Mouse (Mus musculus) liver (tissue): ENCODE data around the gene Olfr918.

Source experiments
- DNase-seq: peaks from one replicate; pipeline ENCODE4 v3.0.0-alpha.2; 2020; ENCODE audit warnings: mixed read lengths

Gene Olfr918

DNA sequence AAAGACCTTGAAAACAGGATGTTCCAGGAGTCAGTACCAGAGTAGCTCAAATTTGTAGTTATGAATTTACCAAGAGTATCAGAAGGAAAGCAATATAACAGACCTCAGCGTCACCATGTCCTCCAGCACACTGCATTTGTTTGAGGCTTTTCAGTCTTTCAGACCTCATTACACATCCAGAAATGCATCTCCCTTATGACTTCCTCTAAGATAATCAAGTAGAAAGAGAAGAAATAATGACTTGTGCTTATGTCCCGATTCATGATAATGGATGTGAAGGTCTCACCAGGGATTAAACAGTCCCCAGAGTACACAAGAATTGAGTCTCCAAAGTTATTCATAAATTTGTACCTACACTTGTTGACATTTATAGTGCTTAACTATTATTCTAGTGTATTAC lies at the start of gene Olfr918:
Olfr918 (minus strand) TSS at position 101 of the 400 bp plus-strand sequence.
- no peak for DNase-seq

DNA sequence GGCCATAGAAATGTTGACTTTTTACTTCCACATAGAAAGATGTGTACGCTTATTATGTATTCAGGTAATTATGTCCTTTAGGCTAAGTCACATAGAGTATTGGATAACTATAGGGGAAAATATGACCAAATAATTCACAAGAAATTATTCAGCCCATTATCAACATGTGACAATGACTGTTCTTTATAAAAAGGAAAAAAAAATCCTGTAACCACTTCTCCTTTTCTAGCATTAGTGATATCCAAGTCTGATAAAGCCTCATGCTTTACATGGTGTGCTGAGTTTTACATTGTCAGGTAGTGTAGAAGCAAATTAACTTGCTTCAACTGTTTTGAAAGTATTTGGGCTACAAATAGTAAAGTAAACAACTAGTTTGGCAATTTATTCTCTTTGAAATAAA lies 49.6 kb upstream of the Olfr918 start:
- DNase-seq, result no peak

DNA sequence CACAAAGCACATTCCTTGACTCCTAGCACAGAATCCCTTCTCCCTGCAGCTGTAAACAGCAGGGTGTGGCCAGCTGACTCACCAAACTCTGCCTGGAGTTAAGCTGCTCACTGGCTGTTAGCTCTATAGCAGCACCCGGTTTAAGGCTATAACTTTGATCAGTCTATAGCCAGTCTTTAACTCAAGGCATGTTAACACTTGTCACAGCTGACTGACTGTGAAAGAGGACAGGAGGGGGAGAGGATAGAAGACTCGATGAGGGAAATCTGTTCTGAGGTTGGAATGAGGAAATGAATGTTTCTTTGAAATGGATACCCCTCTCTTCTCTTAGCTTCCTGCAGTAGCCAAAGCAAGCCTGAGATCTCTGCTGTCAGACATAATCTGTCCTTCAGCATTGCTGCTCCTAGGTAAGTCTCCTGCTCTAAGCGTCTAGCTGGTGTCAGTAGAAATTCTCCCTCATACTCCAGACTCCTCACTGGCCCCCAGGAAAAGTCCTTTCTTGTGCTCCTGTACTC lies 44.6 kb upstream of the Olfr918 start:
- peak; percentile 57 for DNase-seq

- no peak for DNase-seq
These were observed 43.7 kb upstream of the Olfr918 start, which contains the start of gene Vwa5a for GRCm38 (mm10) chr9:38718102-38718501. TSS of gene Vwa5a (plus strand) at chr9:38718268.

- no peak for DNase-seq
These were observed 1.5 kb downstream of the Olfr918 start for GRCm38 (mm10) chr9:38672887-38673286.

DNA sequence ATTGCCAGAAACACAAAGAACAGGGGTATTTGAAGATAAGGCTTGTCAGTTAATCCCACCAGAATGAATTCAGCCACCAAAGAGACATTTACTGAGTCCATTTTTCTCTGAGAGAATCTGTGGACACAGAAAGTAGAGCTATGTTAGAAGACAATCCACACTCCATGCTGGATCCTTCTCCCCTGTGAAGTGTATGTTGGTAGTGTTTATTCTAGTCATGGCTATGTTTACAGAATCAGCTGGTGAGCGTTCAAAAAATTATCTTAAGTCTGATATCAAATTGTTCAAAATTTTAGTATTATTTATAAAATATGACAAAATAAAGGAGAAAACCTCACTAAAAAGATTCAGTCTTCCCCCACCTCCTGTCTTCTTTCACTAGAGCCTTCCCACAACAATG lies 8.7 kb downstream of the Olfr918 start, which contains the start of gene Olfr917:
Olfr917 (minus strand) TSS at position 101 of the 400 bp plus-strand sequence.
- no peak for DNase-seq

GRCm38 (mm10) chr9:38659775-38660174 lies 14.6 kb downstream of the Olfr918 start, which contains the start of gene Olfr916:
TSS of gene Olfr916 (minus strand) at chr9:38659875.
- DNase-seq, result no peak

GRCm38 (mm10) chr9:38632406-38632805 lies 42.0 kb downstream of the Olfr918 start:
- no peak for DNase-seq
